Comparison of ENCODE assay signal across 12 mouse cellular contexts in genomic region chr17:34165033-34165730, GRCm38 (mm10). TPM values are rescaled to one million over a fixed set of nuclear protein-coding genes. Genes with fewer than 3 reads are reported as not detected.
A peak's percentile ranks its signal among the peaks of the same experiment; 100 is the strongest.
DNase-seq lines count a peak whose midpoint lies in the region; ATAC-seq and TF ChIP-seq lines count a peak whose summit lies in the region.
"Had no signal": no experiment of that assay in that cellular context is flagged by ENCODE, and none has a peak within 500 bp of the region (broad histone marks: within the 10 kb centered on the region; RNA-seq: fewer than 3 reads in every experiment).

No protein-coding gene starts in this region.

- no peaks in the 10 kb centered on the region for H3K36me3 ChIP-seq in liver, adult 2 months (ENCODE audit: control insufficient read depth, insufficient read depth, low read length)
- no peaks in the 10 kb centered on the region for H3K36me3 ChIP-seq in liver, embryonic 11.5 days (ENCODE audit: control insufficient read depth, insufficient read depth, low read length)
- H3K36me3 ChIP-seq in CH12.LX (replicated peaks in 1 of 2; ENCODE audit: control insufficient read depth in 1 of 2, insufficient read depth in 1 of 2, low read length in 1 of 2), result peaks cover 0 to 24% of the 10 kb centered on the region in 2 experiments
- no peaks in the 10 kb centered on the region for H3K36me3 ChIP-seq in heart, embryonic 12.5 days
- H3K36me3 ChIP-seq: embryonic facial prominence, embryonic 12.5 days; heart, embryonic 15.5 days had no signal

- TF ChIP-seq CTCF in liver, adult 2 months (IDR thresholded peaks at IDR 0.05; ENCODE audit: low read depth, low read length), result peak; percentile 25; the same call in 1 of the 2 replicates
- TF ChIP-seq CTCF in CH12.LX (conservative IDR thresholded peaks at IDR 0.05 in 1 of 2, IDR thresholded peaks at IDR 0.05 in 1 of 2; ENCODE audit: low read depth in 2 of 2, low read length in 2 of 2), result peak in 1 of 2 experiments; percentile 58; a peak in 2 of 4 replicates
- TF ChIP-seq CTCF in bone marrow, adult 2 months (IDR thresholded peaks at IDR 0.05; ENCODE audit: control insufficient read depth, insufficient read depth, low read length), result peak; percentile 37; the same call in 1 of the 2 replicates

- no peak for DNase-seq in liver, adult 2 months (ENCODE audit: extremely low read depth, low read depth, low spot score)
- DNase-seq in liver, embryonic 11.5 days (ENCODE audit: low spot score), result no peak
- no peak for DNase-seq in CH12.LX (ENCODE audit: extremely low read depth)
- peak; percentile 65 for DNase-seq in naive thymus-derived CD4-positive, alpha-beta T cell, adult 2 months (ENCODE audit: low read depth)
- no peak for DNase-seq in spleen, adult 12 weeks (ENCODE audit: low spot score)
- no peak for DNase-seq in layer of hippocampus, postnatal 14 days (ENCODE audit: low spot score in 2 of 2)
- DNase-seq: kidney, adult 11 months had no signal

- H3K4me3 ChIP-seq in liver, adult 2 months (ENCODE audit: insufficient read depth, low read depth, low read length), result no peak overlapping the region
- H3K4me3 ChIP-seq in liver, embryonic 11.5 days (ENCODE audit: low read depth, low read length), result no peak overlapping the region
- H3K4me3 ChIP-seq in CH12.LX (replicated peaks in 1 of 3; ENCODE audit: low read depth in 2 of 3, low read length in 2 of 3, poor library complexity in 1 of 3), result no peak overlapping the region
- no peak overlapping the region for H3K4me3 ChIP-seq in bone marrow, adult 2 months (replicated peaks; ENCODE audit: control insufficient read depth, low read depth, low read length)
- H3K4me3 ChIP-seq in heart, embryonic 12.5 days, result no peak overlapping the region
- H3K4me3 ChIP-seq: embryonic facial prominence, embryonic 12.5 days; heart, embryonic 15.5 days had no signal

- no peak overlapping the region for H3K27ac ChIP-seq in liver, adult 2 months (replicated peaks; ENCODE audit: insufficient read depth, low read depth, low read length)
- H3K27ac ChIP-seq in liver, embryonic 11.5 days (ENCODE audit: low read depth, low read length), result no peak overlapping the region
- H3K27ac ChIP-seq in CH12.LX (ENCODE audit: insufficient read depth, low read depth), result no peak overlapping the region
- no peak overlapping the region for H3K27ac ChIP-seq in bone marrow, adult 2 months (ENCODE audit: control insufficient read depth, insufficient read depth, low read depth, low read length, poor library complexity)
- H3K27ac ChIP-seq in heart, embryonic 12.5 days (ENCODE audit: poor library complexity, severe bottlenecking), result no peak overlapping the region
- H3K27ac ChIP-seq: embryonic facial prominence, embryonic 12.5 days; heart, embryonic 15.5 days had no signal

- H3K9ac ChIP-seq in liver, adult 2 months (ENCODE audit: low read depth, low read length), result no peak overlapping the region
- H3K9ac ChIP-seq in liver, embryonic 11.5 days (ENCODE audit: low read depth, low read length), result no peak overlapping the region
- no peak overlapping the region for H3K9ac ChIP-seq in CH12.LX (ENCODE audit: insufficient read depth, low read depth)
- H3K9ac ChIP-seq in heart, embryonic 12.5 days, result no peak overlapping the region
- H3K9ac ChIP-seq: embryonic facial prominence, embryonic 12.5 days; heart, embryonic 15.5 days had no signal

- H3K4me2 ChIP-seq in liver, embryonic 11.5 days, result no peak overlapping the region
- H3K4me2 ChIP-seq in CH12.LX (ENCODE audit: insufficient read depth, low read depth, poor library complexity, severe bottlenecking), result no peak overlapping the region
- H3K4me2 ChIP-seq in heart, embryonic 12.5 days, result no peak overlapping the region
- H3K4me2 ChIP-seq: embryonic facial prominence, embryonic 12.5 days; heart, embryonic 15.5 days had no signal

- no peaks in the 10 kb centered on the region for H3K9me3 ChIP-seq in liver, embryonic 11.5 days (ENCODE audit: control insufficient read depth, low read length)
- peaks cover 6% of the 10 kb centered on the region for H3K9me3 ChIP-seq in CH12.LX (replicated peaks; ENCODE audit: low read length)
- peaks cover 16% of the 10 kb centered on the region for H3K9me3 ChIP-seq in heart, embryonic 12.5 days (replicated peaks)
- H3K9me3 ChIP-seq: embryonic facial prominence, embryonic 12.5 days; heart, embryonic 15.5 days had no signal

- WGBS in liver, adult 2 months, result 69% methylated on average over 6 of the region's 6 CpGs
- 49% methylated on average over 6 of the region's 6 CpGs for WGBS in liver, embryonic 11.5 days
- 20% methylated on average over 6 of the region's 6 CpGs for WGBS in bone marrow, adult 2 months
- WGBS in heart, embryonic 12.5 days, result 58% methylated on average over 6 of the region's 6 CpGs

- TF ChIP-seq EP300 in CH12.LX (IDR thresholded peaks at IDR 0.05; ENCODE audit: low read length), result no peak

- no peaks in the 10 kb centered on the region for H3K4me1 ChIP-seq in liver, adult 2 months (ENCODE audit: control insufficient read depth, insufficient read depth, low read length)
- no peaks in the 10 kb centered on the region for H3K4me1 ChIP-seq in liver, embryonic 11.5 days (replicated peaks; ENCODE audit: control insufficient read depth, insufficient read depth, low read length)
- peaks cover 0 to 4% of the 10 kb centered on the region in 2 experiments; a peak in 2 of 4 replicates for H3K4me1 ChIP-seq in CH12.LX (ENCODE audit: control insufficient read depth in 1 of 2, insufficient read depth in 2 of 2)
- no peaks in the 10 kb centered on the region; the same call in 1 of the 2 replicates for H3K4me1 ChIP-seq in bone marrow, adult 2 months (ENCODE audit: control insufficient read depth, insufficient read depth, low read length)
- H3K4me1 ChIP-seq in heart, embryonic 12.5 days (replicated peaks), result no peaks in the 10 kb centered on the region
- H3K4me1 ChIP-seq: embryonic facial prominence, embryonic 12.5 days; heart, embryonic 15.5 days had no signal

- in situ Hi-C loops in CH12.LX (cut with MboI; ENCODE audit: low pct_ligation_motif_present, low pct_unique_long_range_greater_than_20kb, low sequenced_read_pairs), result no loop called here

- H3K79me2 ChIP-seq in liver, adult 2 months (ENCODE audit: control insufficient read depth, insufficient read depth, low read length), result no peaks in the 10 kb centered on the region
- H3K79me2 ChIP-seq in CH12.LX (replicated peaks; ENCODE audit: control insufficient read depth, extremely low read depth, insufficient read depth, poor library complexity, severe bottlenecking), result no peaks in the 10 kb centered on the region; the same call in 1 of the 2 replicates

- TF ChIP-seq POLR2A in liver, adult 2 months (IDR thresholded peaks at IDR 0.05; ENCODE audit: extremely low read depth, insufficient read depth, low read length), result no peak
- TF ChIP-seq POLR2A in CH12.LX (IDR thresholded peaks at IDR 0.05; ENCODE audit: low read depth, low read length), result no peak
- no peak for TF ChIP-seq POLR2A in bone marrow, adult 2 months (IDR thresholded peaks at IDR 0.05; ENCODE audit: borderline replicate concordance, control insufficient read depth, low read depth, low read length)

- peak; percentile 25 for TF ChIP-seq RAD21 in CH12.LX (IDR thresholded peaks at IDR 0.05; ENCODE audit: low read depth, low read length)

- H3K27me3 ChIP-seq in liver, adult 2 months (ENCODE audit: control insufficient read depth, insufficient read depth, low read length), result no peaks in the 10 kb centered on the region
- H3K27me3 ChIP-seq in liver, embryonic 11.5 days (replicated peaks; ENCODE audit: control insufficient read depth, insufficient read depth, low read length), result no peaks in the 10 kb centered on the region
- no peaks in the 10 kb centered on the region for H3K27me3 ChIP-seq in CH12.LX (replicated peaks)
- H3K27me3 ChIP-seq in heart, embryonic 12.5 days (replicated peaks), result peaks cover 8% of the 10 kb centered on the region
- H3K27me3 ChIP-seq: embryonic facial prominence, embryonic 12.5 days had no signal

- dilution Hi-C loops in CH12.LX (cut with MboI; ENCODE audit: extremely low pct_ligation_motif_present, extremely low pct_unique_long_range_greater_than_20kb, low sequenced_read_pairs), result no loop called here

- no peak for ATAC-seq in liver, embryonic 11.5 days (replicated peaks; ENCODE audit: low FRiP score)
- ATAC-seq in heart, embryonic 12.5 days (ENCODE audit: insufficient number of reproducible peaks, low FRiP score), result no peak
- ATAC-seq: forebrain, embryonic 16.5 days had no signal

RNA-seq across cellular contexts. Expression of gene H2-DMb1, which starts 12.3 kb away (rescaled TPM):
- 4.2 and 6.6 TPM in 2 replicates for total RNA-seq in liver, adult 2 months (2014; rRNA removed)
- polyA plus RNA-seq in liver, adult 2 months (2012; rRNA removed), result 8.3 and 14.5 TPM in 2 replicates
- 0.19 and 0.43 TPM in 2 replicates for polyA plus RNA-seq in liver, embryonic 11.5 days (2014; fragmentation: Nextera tagmentation; extraction: Ambion mirVana)
- total RNA-seq in CH12.LX (2012; rRNA removed) (60.7 and 67.0 TPM in 2 replicates), CH12.LX (2014; rRNA removed) (77.4 and 102 TPM in 2 replicates)
- polyA plus RNA-seq in CH12.LX (2012; ENCODE audit: insufficient read length, low read depth), result 147 and 149 TPM in 2 replicates
- polyA plus RNA-seq in bone marrow, adult 2 months (2011; ENCODE audit: insufficient read depth, insufficient read length, low replicate concordance, missing spikeins), result 42.1 and 59.8 TPM in 2 replicates
- polyA plus RNA-seq in heart, embryonic 12.5 days (2016; fragmentation: Nextera tagmentation; extraction: Ambion mirVana), result 0.33 and 0.41 TPM in 2 replicates
- under 1 TPM; 0.65 to 0.98 TPM for total RNA-seq in layer of hippocampus, postnatal 14 days (2021)

RNA-seq across cellular contexts. Expression of gene H2-DMb2, which starts 22.1 kb away (rescaled TPM):
- total RNA-seq in liver, adult 2 months (2014; rRNA removed), result 0.74 and 1.7 TPM in 2 replicates
- polyA plus RNA-seq in liver, adult 2 months (2012; rRNA removed), result 1.1 and 3.1 TPM in 2 replicates
- 0.32 and 0.34 TPM in 2 replicates for polyA plus RNA-seq in liver, embryonic 11.5 days (2014; fragmentation: Nextera tagmentation; extraction: Ambion mirVana)
- 107 and 135 TPM in 2 replicates for total RNA-seq in CH12.LX (2012; rRNA removed)
- total RNA-seq in CH12.LX (2014; rRNA removed), result 173 and 199 TPM in 2 replicates
- 161 and 175 TPM in 2 replicates for polyA plus RNA-seq in CH12.LX (2012; ENCODE audit: insufficient read length, low read depth)
- polyA plus RNA-seq in bone marrow, adult 2 months (2011; ENCODE audit: insufficient read depth, insufficient read length, low replicate concordance, missing spikeins), result 24.3 and 38.9 TPM in 2 replicates
- 0.21 TPM in 1 of 2 replicates, not detected in the other for polyA plus RNA-seq in heart, embryonic 12.5 days (2016; fragmentation: Nextera tagmentation; extraction: Ambion mirVana)
- total RNA-seq in layer of hippocampus, postnatal 14 days (2021), result 1 to 10 TPM in 1 of 2 experiments, under 1 TPM in 1; 0.55 to 1.0 TPM

RNA-seq across cellular contexts. Expression of gene Tap1, which starts 22.2 kb away (rescaled TPM):
- total RNA-seq in liver, adult 2 months (2014; rRNA removed), result 15.1 and 17.3 TPM in 2 replicates
- 18.8 and 23.5 TPM in 2 replicates for polyA plus RNA-seq in liver, adult 2 months (2012; rRNA removed)
- 1.5 and 1.8 TPM in 2 replicates for polyA plus RNA-seq in liver, embryonic 11.5 days (2014; fragmentation: Nextera tagmentation; extraction: Ambion mirVana)
- total RNA-seq in CH12.LX (2012; rRNA removed) (164 and 184 TPM in 2 replicates), CH12.LX (2014; rRNA removed) (90.1 and 102 TPM in 2 replicates)
- 157 and 161 TPM in 2 replicates for polyA plus RNA-seq in CH12.LX (2012; ENCODE audit: insufficient read length, low read depth)
- 34.1 and 55.9 TPM in 2 replicates for polyA plus RNA-seq in bone marrow, adult 2 months (2011; ENCODE audit: insufficient read depth, insufficient read length, low replicate concordance, missing spikeins)
- polyA plus RNA-seq in heart, embryonic 12.5 days (2016; fragmentation: Nextera tagmentation; extraction: Ambion mirVana), result 1.1 TPM in 2 replicates
- total RNA-seq in layer of hippocampus, postnatal 14 days (2021), result 1 to 10 TPM; 2.8 to 3.2 TPM

RNA-seq across cellular contexts. Expression of gene Psmb9, which starts 22.4 kb away (rescaled TPM):
- total RNA-seq in liver, adult 2 months (2014; rRNA removed), result 23.3 and 38.1 TPM in 2 replicates
- 38.0 and 41.5 TPM in 2 replicates for polyA plus RNA-seq in liver, adult 2 months (2012; rRNA removed)
- 2.3 and 4.0 TPM in 2 replicates for polyA plus RNA-seq in liver, embryonic 11.5 days (2014; fragmentation: Nextera tagmentation; extraction: Ambion mirVana)
- total RNA-seq in CH12.LX (2012; rRNA removed) (435 and 547 TPM in 2 replicates), CH12.LX (2014; rRNA removed) (156 and 159 TPM in 2 replicates)
- polyA plus RNA-seq in CH12.LX (2012; ENCODE audit: insufficient read length, low read depth), result 192 and 196 TPM in 2 replicates
- 111 and 156 TPM in 2 replicates for polyA plus RNA-seq in bone marrow, adult 2 months (2011; ENCODE audit: insufficient read depth, insufficient read length, low replicate concordance, missing spikeins)
- polyA plus RNA-seq in heart, embryonic 12.5 days (2016; fragmentation: Nextera tagmentation; extraction: Ambion mirVana), result 0.59 and 0.91 TPM in 2 replicates
- total RNA-seq in layer of hippocampus, postnatal 14 days (2021), result 1 to 10 TPM; 1.1 to 1.8 TPM

RNA-seq across cellular contexts. Expression of gene Psmb8, which starts 32.3 kb away (rescaled TPM):
- 66.9 and 101 TPM in 2 replicates for total RNA-seq in liver, adult 2 months (2014; rRNA removed)
- polyA plus RNA-seq in liver, adult 2 months (2012; rRNA removed), result 56.7 and 80.3 TPM in 2 replicates
- 8.4 and 10.3 TPM in 2 replicates for polyA plus RNA-seq in liver, embryonic 11.5 days (2014; fragmentation: Nextera tagmentation; extraction: Ambion mirVana)
- total RNA-seq in CH12.LX (2012; rRNA removed) (989 and 1,092 TPM in 2 replicates), CH12.LX (2014; rRNA removed) (846 and 857 TPM in 2 replicates)
- 652 and 654 TPM in 2 replicates for polyA plus RNA-seq in CH12.LX (2012; ENCODE audit: insufficient read length, low read depth)
- 35.3 and 68.8 TPM in 2 replicates for polyA plus RNA-seq in bone marrow, adult 2 months (2011; ENCODE audit: insufficient read depth, insufficient read length, low replicate concordance, missing spikeins)
- polyA plus RNA-seq in heart, embryonic 12.5 days (2016; fragmentation: Nextera tagmentation; extraction: Ambion mirVana), result 1.9 and 2.0 TPM in 2 replicates
- 1 to 10 TPM; 2.5 to 2.6 TPM for total RNA-seq in layer of hippocampus, postnatal 14 days (2021)
